Mouse (Mus musculus): Measurements from ENCODE around the gene Lrrc75b. TPM values are rescaled to one million over a fixed set of nuclear protein-coding genes. Genes with fewer than 3 reads are reported as not detected.
A peak's percentile ranks its signal among the peaks of the same experiment; 100 is the strongest.

Gene Lrrc75b
- polyA plus RNA-seq, 1 experiment = 1.1 TPM

DNA sequence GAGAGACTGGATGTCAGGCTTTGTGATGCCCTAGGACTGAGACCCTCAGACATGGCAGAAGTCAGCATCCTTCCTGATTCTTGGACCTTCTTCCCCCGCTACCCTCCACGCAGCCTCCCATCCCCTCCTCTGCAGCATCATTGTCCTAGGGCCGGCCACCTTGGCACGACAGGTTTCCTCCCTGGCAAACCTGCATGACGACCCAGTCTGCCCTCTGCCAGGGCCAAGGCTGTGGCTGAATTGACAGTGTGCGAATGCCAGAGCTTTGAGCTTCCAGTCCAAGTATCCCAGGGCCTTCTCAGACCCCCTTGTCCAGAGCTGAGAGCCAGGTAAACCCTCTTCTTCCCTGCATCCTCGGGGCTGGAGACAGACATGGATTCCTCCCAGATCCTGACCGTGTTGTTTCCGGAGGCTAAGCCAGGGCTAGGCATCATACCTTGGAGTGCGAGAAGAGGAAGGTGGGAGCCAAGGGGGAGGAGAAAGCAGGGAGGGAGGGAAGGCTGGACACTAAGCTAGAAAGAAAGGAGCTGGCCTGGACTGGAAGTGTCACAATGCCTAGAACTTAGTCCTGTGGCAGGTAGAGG lies 1.0 kb upstream of the Lrrc75b start, which contains the start of gene Ggt1:
Gene Ggt1, plus strand, starts transcription at position 534 of the 584 bp plus-strand sequence.
- Histone ChIP-seq H3K4me2 (ENCODE audit: low read depth) (peak within 1 kb of the TSS; percentile 72), H3K27me3 (ENCODE audit: control insufficient read depth, insufficient read depth, insufficient read length) (no peaks in the 10 kb centered on the region), H3K79me2 (ENCODE audit: control insufficient read depth, insufficient read depth) (no peaks in the 10 kb centered on the region), H3K4me3 (peak within 1 kb of the TSS; percentile 8), H3K36me3 (ENCODE audit: control insufficient read depth, insufficient read depth) (no peaks in the 10 kb centered on the region), H3ac (ENCODE audit: control insufficient read depth, insufficient read length) (no peak within 1 kb of the TSS)
- TF ChIP-seq TCF12 (IDR thresholded peaks at IDR 0.05; ENCODE audit: insufficient read depth, poor library complexity, severe bottlenecking) = no peak
- TF ChIP-seq SRF (IDR thresholded peaks at IDR 0.05; ENCODE audit: control insufficient read depth, insufficient read length, low read depth) = no peak
- TF ChIP-seq MYOD1 (IDR thresholded peaks at IDR 0.05; ENCODE audit: control insufficient read depth in 1 of 3, insufficient read length in 2 of 3, low read depth in 2 of 3) = no peak
- no peak for TF ChIP-seq TCF3 (IDR thresholded peaks at IDR 0.05; ENCODE audit: insufficient read length, low read depth)
- no peak for TF ChIP-seq POLR2AphosphoS2 (IDR thresholded peaks at IDR 0.05; ENCODE audit: insufficient read length, low read depth)

GRCm38 (mm10) chr10:75560549-75560899 lies 394 bp upstream of the Lrrc75b start:
- peak overlapping the region; percentile 8 for H3K4me3 ChIP-seq
- no peaks in the 10 kb centered on the region for H3K27me3 ChIP-seq (ENCODE audit: control insufficient read depth, insufficient read depth, insufficient read length)
- no peaks in the 10 kb centered on the region for H3K79me2 ChIP-seq (ENCODE audit: control insufficient read depth, insufficient read depth)
- no peak for TF ChIP-seq MAX (IDR thresholded peaks at IDR 0.05; ENCODE audit: low read depth)
- no peak for TF ChIP-seq TCF3 (IDR thresholded peaks at IDR 0.05; ENCODE audit: insufficient read length, low read depth)
- no peak for TF ChIP-seq TCF12 (IDR thresholded peaks at IDR 0.05; ENCODE audit: insufficient read depth, poor library complexity, severe bottlenecking)
- no peak for TF ChIP-seq POLR2AphosphoS2 (IDR thresholded peaks at IDR 0.05; ENCODE audit: insufficient read length, low read depth)
- TF ChIP-seq E2F4 (IDR thresholded peaks at IDR 0.05; ENCODE audit: insufficient read depth) = no peak
- TF ChIP-seq USF1 (IDR thresholded peaks at IDR 0.05; ENCODE audit: low read depth) = no peak
- no peak for TF ChIP-seq MYOD1 (IDR thresholded peaks at IDR 0.05; ENCODE audit: control insufficient read depth in 1 of 3, insufficient read length in 2 of 3, low read depth in 2 of 3)
- TF ChIP-seq SRF (IDR thresholded peaks at IDR 0.05; ENCODE audit: control insufficient read depth, insufficient read length, low read depth) = no peak
- TF ChIP-seq REST (IDR thresholded peaks at IDR 0.05; ENCODE audit: insufficient read depth, insufficient read length) = no peak
- H3ac ChIP-seq (ENCODE audit: control insufficient read depth, insufficient read length) = no peak overlapping the region
- H3K4me2 ChIP-seq (ENCODE audit: low read depth) = peak overlapping the region; percentile 72
- H3K36me3 ChIP-seq (ENCODE audit: control insufficient read depth, insufficient read depth) = no peaks in the 10 kb centered on the region

GRCm38 (mm10) chr10:75559041-75559675 lies 972 bp downstream of the Lrrc75b start:
- H3K27me3 ChIP-seq (ENCODE audit: control insufficient read depth, insufficient read depth, insufficient read length) = no peaks in the 10 kb centered on the region
- TF ChIP-seq USF1 (IDR thresholded peaks at IDR 0.05; ENCODE audit: low read depth) (no peak), MYOD1 (IDR thresholded peaks at IDR 0.05; ENCODE audit: control insufficient read depth in 1 of 3, insufficient read length in 2 of 3, low read depth in 2 of 3) (no peak), MYOG (IDR thresholded peaks at IDR 0.05; ENCODE audit: control insufficient read depth in 1 of 3, insufficient read depth in 1 of 3, insufficient read length in 2 of 3, low read depth in 2 of 3) (no peak), MAX (IDR thresholded peaks at IDR 0.05; ENCODE audit: low read depth) (no peak), E2F4 (IDR thresholded peaks at IDR 0.05; ENCODE audit: insufficient read depth) (no peak), POLR2A (IDR thresholded peaks at IDR 0.05; ENCODE audit: insufficient read length, low read depth) (no peak), CEBPB (IDR thresholded peaks at IDR 0.05; ENCODE audit: insufficient read depth, poor library complexity, severe bottlenecking) (no peak), SRF (IDR thresholded peaks at IDR 0.05; ENCODE audit: control insufficient read depth, insufficient read length, low read depth) (no peak), POLR2AphosphoS2 (IDR thresholded peaks at IDR 0.05; ENCODE audit: insufficient read length, low read depth) (no peak), TCF3 (IDR thresholded peaks at IDR 0.05; ENCODE audit: insufficient read length, low read depth) (no peak), TCF12 (IDR thresholded peaks at IDR 0.05; ENCODE audit: insufficient read depth, poor library complexity, severe bottlenecking) (no peak), REST (IDR thresholded peaks at IDR 0.05; ENCODE audit: insufficient read depth, insufficient read length) (no peak)
- H3K79me2 ChIP-seq (ENCODE audit: control insufficient read depth, insufficient read depth) = no peaks in the 10 kb centered on the region
- no peak overlapping the region for H3ac ChIP-seq (ENCODE audit: control insufficient read depth, insufficient read length)
- H3K36me3 ChIP-seq (ENCODE audit: control insufficient read depth, insufficient read depth) = no peaks in the 10 kb centered on the region
- H3K4me3 ChIP-seq = peak overlapping the region; percentile 8
- peak overlapping the region; percentile 72 for H3K4me2 ChIP-seq (ENCODE audit: low read depth)

- no peaks in the 10 kb centered on the region for H3K27me3 ChIP-seq (ENCODE audit: control insufficient read depth, insufficient read depth, insufficient read length)
- peak overlapping the region; percentile 8 for H3K4me3 ChIP-seq
- no peaks in the 10 kb centered on the region for H3K36me3 ChIP-seq (ENCODE audit: control insufficient read depth, insufficient read depth)
- TF ChIP-seq REST (IDR thresholded peaks at IDR 0.05; ENCODE audit: insufficient read depth, insufficient read length) (no peak), POLR2A (IDR thresholded peaks at IDR 0.05; ENCODE audit: insufficient read length, low read depth) (no peak), MYOD1 (IDR thresholded peaks at IDR 0.05; ENCODE audit: control insufficient read depth in 1 of 3, insufficient read length in 2 of 3, low read depth in 2 of 3) (no peak), MAX (IDR thresholded peaks at IDR 0.05; ENCODE audit: low read depth) (no peak), TCF3 (IDR thresholded peaks at IDR 0.05; ENCODE audit: insufficient read length, low read depth) (no peak), USF1 (IDR thresholded peaks at IDR 0.05; ENCODE audit: low read depth) (no peak), TCF12 (IDR thresholded peaks at IDR 0.05; ENCODE audit: insufficient read depth, poor library complexity, severe bottlenecking) (no peak), E2F4 (IDR thresholded peaks at IDR 0.05; ENCODE audit: insufficient read depth) (no peak), SRF (IDR thresholded peaks at IDR 0.05; ENCODE audit: control insufficient read depth, insufficient read length, low read depth) (no peak), MYOG (IDR thresholded peaks at IDR 0.05; ENCODE audit: control insufficient read depth in 1 of 3, insufficient read depth in 1 of 3, insufficient read length in 2 of 3, low read depth in 2 of 3) (no peak), CEBPB (IDR thresholded peaks at IDR 0.05; ENCODE audit: insufficient read depth, poor library complexity, severe bottlenecking) (no peak)
- no peak overlapping the region for H3ac ChIP-seq (ENCODE audit: control insufficient read depth, insufficient read length)
- H3K4me2 ChIP-seq (ENCODE audit: low read depth) = peak overlapping the region; percentile 72
- no peaks in the 10 kb centered on the region for H3K79me2 ChIP-seq (ENCODE audit: control insufficient read depth, insufficient read depth)
Observed at GRCm38 (mm10) chr10:75558515-75558914, 1.6 kb downstream of the Lrrc75b start.

Measured in myocyte (in vitro differentiated cells).